Mouse (Mus musculus) lung, adult 10 weeks (tissue): ENCODE measurements around the gene Lonrf2. TPM values are rescaled to one million over a fixed set of nuclear protein-coding genes. Genes with fewer than 3 reads are reported as not detected.

Experiments
- polyA plus RNA-seq: library from polyadenylated mRNA; stranded (reverse); fragments of 350-450 nt; fragmentation: Illumina TruSeq; extraction: RNeasy Lipid Tissue Mini Kit (QIAGEN cat#74804); gene quantifications from one replicate; pipeline ENCODE4 v1.2.3, GENCODE M21; 2014; ENCODE audit warnings: low read depth, low replicate concordance; ENCODE audit not compliant: insufficient read depth

The Lonrf2 gene
- 0.17 TPM for polyA plus RNA-seq

GRCm38 (mm10) chr1:38836477-38836872, at the start of gene Lonrf2:
Gene Lonrf2, minus strand, starts transcription at chr1:38836711.

Other genes with a start within 250 kb of the Lonrf2 start
- 5.9 TPM for gene Aff3, start 171.8 kb downstream of the Lonrf2 start, polyA plus RNA-seq
- gene Chst10, start 61.5 kb upstream of the Lonrf2 start, polyA plus RNA-seq = 1.2 TPM
- gene Nms, start 102.4 kb upstream of the Lonrf2 start, polyA plus RNA-seq = not detected
- 104 TPM for gene Pdcl3, start 148.9 kb upstream of the Lonrf2 start, polyA plus RNA-seq